Mouse (Mus musculus) kidney, adult 18-20 months (tissue): Measurements from ENCODE around the gene Lamb1.

ENCODE experiments used
- DNase-seq: peaks from one replicate; pipeline ENCODE4 v3.0.0; 2021

Gene Lamb1

DNA sequence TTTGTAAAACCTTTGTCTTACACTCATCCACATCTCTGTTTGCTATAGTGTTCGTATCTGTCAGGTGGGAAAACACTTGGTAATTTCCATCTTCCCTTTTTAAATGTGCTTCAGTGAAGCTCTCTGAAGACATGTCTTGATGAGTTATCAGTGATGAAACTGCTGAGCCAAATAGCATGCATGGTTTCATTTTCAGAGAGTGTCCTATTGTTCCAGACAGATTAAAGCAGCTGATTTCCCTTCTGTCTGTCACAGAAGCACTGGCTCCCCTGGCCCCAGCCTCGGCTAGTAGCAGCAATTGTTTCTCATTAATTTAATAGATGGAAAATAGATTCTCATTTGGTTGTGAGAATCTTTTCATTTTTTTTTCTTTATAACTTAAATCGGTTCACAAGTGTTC, 25.9 kb downstream of the Lamb1 start:
- DNase-seq: no peak

DNA sequence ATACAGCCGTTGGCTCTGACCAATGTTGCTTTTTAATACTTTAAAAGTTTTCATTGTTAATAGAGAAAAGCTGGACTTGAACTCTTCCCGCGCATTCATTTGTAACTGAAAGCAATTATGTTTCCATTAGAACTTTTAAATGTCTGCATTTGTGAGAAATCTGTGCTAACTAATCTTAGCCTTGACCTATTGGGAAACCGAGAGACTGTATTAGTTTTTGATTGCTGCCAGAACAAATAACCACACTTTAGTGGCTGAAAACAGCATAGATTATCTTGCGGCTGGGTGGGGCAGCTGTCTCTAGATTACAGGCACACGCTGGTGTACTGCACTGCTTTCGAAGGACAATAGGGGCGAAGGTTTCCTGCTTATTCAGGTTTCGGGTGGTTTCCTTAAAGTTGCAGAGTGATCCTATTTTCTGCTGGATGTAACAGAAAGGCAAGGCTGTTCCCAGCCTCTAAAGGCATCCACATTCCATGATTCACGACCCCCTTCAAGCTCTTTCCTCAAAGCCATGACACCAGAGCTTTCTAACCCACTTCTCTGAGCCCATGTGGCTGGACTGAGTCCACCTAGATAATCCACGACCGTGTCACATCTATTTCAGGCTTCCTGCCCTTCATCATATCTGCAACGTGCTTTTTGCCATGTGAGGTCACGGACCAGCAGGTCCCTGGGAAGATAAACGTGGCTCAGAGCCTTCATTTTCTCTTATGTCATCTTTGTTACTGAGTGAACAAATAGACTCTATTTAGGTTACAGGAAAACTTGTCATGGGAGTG, 28.5 kb downstream of the Lamb1 start:
- DNase-seq: no peak

DNA sequence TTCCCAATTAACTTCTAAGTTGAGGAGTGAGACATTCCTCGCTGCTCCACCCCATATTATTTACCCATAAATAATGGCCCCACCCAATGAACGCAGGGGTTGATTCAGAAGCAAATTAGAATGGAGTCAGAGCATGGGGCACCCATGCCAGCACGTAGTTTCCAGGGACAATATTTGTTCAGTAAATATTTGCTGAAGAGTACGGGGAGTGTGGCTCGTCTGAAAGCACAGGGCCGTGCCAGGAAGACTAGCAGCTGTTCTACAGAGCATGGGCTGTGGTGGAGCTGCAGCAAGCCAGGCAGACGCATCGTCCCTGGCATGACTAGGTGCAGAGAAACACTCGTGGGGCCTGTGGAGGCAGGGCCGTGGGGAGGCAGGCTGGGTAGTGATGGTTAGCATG, 29.5 kb downstream of the Lamb1 start:
- no peak for DNase-seq

DNA sequence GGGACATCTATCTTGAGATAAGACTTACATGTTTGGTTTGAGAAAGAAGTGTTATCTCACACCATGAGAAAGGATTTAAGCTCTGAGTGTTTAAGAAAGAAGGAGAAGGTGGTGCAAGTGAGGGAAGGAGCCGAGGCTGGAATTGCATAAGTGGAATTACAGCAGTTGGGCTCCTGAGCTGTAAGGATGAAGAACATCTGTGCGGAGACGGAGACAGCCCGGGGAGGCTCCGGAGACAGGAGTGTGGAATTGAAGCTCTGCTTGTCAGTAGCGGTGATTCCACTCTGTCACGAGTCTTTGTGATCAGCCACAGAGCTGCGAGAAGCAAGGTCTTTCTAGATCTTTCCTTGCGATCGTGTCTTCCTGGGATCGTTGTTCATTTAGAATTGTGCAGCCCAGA, 30.0 kb downstream of the Lamb1 start:
- DNase-seq: no peak

DNA sequence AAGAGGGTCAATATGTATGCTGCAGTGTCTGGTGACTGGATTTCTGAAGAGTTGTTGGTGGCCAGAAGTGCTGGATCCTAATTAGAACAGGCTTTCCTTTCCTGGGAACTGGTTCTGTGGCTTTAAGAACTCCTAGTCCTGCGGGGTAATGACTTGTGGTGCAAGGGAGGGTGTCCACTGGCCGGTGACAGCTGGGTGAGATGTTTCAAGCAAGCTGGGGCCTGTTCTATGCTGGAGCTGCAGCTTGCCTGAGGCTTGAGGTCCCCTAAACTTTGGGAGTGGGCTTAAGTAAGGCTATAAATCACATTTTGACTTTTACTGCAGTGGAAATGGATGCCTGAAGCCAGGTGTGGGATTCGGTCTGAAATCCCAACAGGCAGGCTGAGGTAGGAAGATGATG, 30.5 kb downstream of the Lamb1 start:
- DNase-seq: no peak

DNA sequence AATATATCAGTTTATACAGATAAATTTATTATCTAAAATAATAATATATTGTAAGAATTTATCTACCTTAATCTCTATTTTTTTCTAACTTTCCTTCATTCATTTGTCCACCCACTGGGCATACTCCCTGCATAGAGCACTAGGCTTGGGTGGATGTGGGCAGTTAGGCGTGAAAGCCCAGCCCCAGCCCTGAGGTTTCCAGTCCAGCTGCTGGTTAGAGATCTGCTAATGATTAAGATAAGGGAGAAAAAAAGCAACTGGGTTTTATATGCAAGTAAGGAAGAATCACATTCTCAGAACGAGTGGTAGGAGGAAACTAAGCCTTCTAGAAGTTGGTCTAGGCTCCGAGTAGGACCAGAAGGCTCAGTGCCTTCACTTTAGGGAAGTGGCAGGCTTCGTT, 31.1 kb downstream of the Lamb1 start:
- DNase-seq: no peak

DNA sequence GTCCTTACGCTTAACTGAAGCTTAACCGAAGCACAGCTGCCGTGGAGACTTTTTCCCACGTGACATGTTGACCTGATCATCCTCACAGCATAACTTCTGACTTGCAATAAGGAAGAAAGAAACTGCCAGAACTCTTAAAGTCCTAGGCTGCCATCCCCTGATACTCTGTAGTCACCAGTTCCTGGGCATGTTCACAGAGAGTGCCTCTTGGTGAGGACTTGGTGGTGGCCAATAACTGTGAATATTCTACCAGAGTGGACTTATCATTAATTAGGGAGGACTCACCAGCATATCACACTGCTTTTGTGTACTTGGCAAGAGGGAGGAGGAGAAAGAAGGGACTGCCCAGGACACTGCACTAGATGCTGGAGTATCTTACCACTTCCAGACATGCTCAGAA, 33.1 kb downstream of the Lamb1 start:
- no peak for DNase-seq

DNA sequence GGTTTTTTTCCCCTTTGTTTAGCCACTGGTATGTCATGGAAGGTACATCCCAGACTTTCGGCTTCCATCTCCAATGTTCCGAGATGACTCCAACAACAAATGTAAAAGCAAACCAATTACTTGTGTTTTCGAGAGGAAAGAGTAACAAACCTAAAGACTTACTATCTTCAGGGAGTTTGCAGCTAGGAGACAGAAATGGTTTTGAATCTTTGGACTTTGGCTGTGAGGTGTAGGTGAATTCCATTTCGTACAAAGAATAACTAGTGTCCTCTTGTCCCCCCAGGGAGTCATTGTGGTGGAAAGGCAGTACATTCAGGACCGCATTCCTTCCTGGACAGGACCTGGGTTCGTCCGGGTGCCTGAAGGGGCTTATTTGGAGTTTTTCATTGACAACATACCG, 33.5 kb downstream of the Lamb1 start:
- DNase-seq: no peak

DNA sequence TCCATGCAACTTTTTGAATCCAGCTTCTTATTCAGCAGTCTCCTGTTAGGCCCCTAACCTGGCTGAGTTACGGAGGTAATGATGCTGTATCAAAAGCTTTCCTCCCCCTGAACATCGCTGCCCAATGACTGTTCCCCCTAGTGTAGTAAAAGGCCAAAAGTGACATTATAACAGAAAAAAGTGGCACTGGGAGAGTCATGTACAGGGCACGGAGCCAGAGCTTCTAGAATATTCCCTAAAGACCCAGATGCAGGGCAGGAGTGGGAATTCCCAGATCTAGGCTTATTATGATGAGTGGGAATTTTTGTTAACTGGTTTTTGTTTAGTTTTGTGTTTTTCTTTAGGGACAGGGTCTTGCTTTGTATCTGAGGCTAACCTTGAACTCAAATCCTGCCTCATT, 34.1 kb downstream of the Lamb1 start:
- no peak for DNase-seq

DNA sequence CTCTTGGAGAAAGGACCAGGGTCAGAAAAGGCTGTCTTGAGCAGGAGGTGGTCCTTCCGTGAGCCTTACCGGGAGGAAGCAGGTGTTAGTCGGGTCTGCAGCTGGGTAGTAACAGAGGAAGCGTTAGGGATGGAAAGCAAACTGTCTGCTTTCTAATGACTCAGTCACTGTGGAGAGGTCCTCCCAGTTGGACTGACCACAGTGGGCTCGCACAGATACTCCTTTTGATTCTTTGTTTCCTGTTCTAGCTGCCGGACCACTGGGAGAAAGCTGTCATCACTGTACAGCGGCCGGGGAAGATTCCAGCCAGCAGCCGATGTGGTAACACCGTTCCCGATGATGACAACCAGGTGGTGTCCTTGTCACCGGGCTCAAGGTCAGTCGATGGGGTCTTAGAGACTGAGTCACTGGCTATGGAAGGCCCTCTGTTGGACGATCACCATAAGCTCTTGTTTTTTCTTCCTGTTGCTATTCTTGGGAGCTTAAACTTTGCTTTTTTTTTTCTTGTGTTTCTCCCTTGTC, 34.7 kb downstream of the Lamb1 start:
- DNase-seq: no peak

DNA sequence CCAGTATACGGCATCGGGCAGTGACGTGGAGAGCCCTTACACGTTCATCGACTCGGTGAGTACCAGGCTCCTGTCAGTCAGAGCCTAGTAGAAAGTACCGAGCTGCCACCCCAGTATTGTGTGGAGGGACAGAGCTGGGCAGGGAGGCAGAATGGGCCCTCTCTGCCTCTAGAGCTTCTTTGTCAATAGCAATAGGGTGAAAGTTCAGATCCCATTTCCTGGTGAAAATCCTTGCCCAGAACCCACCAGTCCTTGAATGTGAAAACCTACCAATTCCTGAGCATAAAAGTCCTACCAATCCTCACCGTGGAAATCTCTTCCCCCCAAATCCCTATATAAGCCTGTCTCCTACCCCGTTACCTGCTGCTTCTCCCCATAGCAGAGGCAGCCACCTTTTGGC, 35.2 kb downstream of the Lamb1 start:
- DNase-seq: no peak

DNA sequence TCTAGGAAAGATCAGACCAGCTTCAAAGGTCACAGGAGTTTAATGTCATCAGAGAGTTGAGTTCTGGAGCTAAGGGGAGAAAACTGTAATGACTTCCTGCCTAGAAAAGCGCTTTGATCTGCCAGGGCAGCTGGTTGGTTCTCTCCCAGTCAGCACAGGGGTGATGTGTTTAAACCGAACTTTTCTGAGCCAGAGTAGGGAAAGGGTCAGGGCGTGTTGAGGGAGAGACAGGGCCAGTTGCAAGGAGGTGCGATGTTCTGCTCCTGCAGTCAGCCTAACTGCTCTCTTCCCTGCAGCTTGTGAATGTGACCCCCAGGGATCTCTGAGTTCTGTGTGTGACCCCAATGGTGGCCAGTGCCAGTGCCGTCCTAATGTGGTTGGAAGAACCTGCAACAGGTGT, 37.2 kb downstream of the Lamb1 start:
- DNase-seq: no peak

DNA sequence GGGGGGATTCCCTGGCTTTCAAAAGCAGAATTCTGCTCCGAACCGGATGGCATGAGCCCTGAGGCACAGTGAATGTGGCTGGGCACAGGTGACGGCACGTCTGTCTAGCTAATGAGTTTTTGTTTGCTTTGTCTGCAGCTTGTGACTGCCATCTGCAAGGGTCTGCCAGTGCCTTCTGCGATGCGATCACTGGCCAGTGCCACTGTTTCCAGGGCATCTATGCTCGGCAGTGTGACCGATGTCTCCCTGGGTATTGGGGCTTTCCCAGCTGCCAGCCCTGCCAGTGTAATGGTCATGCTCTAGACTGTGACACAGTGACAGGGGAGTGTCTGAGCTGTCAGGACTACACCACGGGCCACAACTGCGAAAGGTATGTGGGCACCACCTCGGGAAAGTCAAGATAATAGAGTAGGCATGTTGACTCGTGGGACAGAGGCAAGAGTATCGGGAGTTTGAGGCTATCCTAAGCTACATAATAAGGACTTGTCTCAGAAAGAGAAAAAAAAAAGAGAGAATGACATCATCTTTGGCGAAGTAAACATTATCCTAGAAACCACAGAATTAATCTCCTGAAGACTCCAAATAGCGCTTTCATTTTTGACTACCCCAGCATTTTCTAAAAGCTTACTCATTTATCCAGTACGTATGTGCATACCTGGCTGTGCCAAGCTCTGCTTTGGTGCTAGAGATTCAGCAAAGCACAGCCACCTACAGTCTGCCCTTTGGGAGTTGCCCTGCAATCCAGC, 37.9 kb downstream of the Lamb1 start:
- DNase-seq: no peak

DNA sequence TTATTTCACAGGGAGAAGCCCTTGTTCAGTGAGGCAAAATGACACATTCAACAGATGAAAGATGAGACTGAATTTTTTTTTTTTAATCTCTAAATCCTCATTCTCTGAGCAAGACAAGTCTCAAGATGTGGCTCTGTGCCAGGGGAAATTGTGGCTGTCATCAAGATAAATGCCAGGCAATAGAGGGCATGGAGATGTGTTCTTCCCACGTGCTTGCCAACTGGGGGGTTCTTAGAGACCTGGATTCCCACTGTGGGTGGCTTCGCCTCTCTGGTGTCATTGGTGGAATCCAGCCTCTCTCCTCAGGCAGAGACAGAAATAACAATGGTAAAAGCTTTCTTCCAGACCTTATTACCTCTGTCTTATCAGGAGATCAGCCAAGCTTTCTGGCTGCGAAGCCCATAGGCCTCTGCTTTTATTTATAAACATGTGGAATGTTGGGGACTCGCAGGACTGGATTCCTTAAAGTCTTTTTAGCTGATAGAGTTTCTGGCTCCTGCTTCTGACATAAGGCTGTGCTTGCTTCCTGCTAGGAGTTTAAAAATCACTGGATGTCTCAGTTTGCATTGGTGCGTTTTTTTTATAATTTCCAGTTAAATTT, 41.1 kb downstream of the Lamb1 start:
- no peak for DNase-seq

DNA sequence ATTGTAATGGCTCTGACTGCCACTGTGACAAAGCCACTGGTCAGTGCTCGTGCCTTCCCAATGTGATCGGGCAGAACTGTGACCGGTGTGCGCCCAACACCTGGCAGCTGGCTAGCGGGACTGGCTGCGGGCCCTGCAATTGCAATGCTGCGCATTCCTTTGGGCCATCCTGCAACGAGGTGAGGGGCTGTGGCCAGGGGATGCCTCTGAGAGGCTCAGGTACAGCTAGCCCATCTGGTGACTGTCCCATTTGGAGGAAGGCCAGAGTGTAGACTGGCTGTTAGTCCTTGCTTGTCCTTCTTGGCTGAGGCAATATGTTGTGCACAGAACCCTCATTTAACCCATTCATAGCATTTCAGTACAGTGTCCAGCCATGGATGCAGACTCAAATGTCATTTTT, 42.0 kb downstream of the Lamb1 start:
- no peak for DNase-seq

DNA sequence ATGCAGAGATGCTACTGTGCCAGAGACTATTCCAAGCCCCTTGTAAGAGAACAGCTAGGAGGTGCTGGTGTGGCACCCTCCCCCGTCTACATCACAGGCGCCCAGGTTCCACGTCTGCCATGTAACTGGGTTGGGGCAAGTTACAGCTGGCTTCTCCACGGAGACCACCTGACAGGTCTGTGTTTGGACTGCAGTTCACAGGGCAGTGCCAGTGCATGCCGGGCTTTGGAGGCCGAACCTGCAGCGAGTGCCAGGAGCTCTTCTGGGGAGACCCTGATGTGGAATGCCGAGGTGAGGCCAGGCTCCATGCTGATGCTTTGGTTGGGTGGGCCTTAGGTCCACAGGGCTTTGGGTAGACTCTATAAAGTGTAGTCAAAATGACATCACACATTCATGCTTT, 42.7 kb downstream of the Lamb1 start:
- DNase-seq: no peak

DNA sequence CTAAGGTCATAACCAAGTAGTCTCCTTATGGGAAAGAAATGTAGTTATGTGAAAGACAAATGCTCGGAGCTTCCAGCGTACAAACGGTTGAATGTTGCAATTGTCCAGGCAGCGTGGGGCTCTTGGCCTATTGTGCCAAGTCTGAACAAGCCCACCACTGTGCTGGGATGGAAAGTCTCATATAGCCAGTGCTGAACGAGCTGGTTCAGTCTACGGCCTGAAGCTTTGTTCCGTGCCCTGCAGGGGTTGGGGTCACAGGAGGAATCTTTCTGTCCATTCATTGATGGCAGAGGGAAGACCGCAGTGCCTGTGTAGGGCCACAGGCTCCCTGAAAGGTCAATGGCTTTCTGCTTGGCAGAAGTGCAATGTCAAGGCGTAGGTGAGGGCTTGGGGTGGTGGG, 45.7 kb downstream of the Lamb1 start:
- DNase-seq: no peak

DNA sequence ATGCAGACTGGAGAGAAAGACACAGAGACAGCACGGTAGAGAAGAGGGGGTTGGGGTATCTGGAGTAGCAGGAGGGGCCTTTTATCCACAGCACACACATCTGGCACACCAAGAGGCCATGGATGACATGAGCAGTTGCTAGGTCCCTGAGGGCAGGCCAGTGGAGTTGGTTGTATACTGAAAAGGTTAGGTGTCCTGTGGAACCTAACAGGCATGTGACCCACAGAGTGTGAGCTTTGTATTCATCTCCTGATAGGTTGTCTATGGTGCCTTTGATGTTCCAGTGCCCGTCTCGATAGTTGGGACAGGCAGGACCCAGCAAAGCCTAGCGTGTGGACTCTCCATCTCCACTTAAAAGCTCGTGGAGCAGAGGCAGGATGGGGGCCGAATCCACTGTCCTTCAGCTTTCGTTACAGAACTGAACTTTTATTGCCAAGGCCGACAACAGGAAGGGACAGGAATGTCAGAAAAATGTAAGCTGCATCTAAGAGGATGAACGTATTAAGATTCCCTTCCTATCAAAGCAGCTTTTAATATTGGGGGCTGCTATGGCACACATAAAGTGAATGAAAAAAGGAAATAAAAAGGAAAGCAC, 46.7 kb downstream of the Lamb1 start:
- DNase-seq: no peak

DNA sequence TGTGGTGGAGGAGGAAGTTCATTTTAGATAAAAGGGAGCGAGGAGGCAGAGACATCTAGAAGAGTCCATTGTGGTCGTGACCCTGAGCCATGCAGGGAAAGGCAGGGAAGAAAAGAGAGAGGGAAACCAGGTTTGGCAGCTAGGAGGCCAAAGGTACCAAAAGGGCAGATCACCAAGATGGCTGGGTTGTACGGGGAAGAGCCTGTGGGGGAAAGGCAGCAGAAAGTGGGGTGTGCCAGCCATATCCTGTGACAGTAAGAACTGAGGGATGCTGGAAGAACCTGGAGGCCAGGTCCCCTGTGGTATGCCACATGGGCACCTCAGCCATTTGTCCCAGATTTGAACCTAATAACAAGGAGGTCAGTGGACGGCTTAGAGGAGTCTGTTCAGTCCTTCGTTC, 47.2 kb downstream of the Lamb1 start:
- DNase-seq: no peak

DNA sequence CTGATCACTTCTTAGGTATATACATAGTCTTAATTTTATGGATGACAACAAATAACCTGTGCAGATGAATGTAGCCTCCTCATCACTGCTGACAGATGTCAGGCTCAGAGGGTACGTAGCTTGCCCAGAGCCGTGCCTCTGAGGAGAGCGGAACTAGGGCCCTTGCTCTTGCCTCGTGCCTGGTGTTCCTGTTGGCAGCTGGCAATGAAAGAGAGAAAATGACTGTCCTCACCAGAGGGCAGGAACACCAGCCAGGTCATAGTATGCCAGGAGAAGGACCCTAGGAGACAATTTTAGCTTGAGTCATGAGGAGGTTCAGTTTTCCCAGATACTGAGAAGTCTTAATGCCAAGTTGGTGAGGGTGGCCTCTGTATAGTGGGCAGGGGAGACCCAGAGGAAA, 48.1 kb downstream of the Lamb1 start:
- no peak for DNase-seq

DNA sequence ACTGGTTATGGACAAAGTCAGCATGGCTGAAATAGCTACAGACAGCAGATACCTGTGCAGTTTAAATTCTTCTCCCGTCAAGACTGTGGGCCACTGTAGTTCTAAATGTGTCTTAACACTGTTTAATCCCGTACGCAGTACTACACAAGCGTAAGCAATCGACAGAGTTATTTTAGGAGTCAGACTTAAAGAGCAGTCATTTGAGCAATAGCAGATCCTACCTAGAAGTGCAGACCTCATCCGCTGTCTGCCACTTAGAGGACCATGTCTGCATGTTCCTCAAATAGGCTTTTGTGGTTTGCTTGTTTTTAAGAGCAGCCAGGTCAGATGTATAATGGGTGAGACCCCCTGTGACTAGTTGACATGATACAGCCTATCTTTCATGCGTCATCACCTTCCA, 49.3 kb downstream of the Lamb1 start:
- DNase-seq: no peak

DNA sequence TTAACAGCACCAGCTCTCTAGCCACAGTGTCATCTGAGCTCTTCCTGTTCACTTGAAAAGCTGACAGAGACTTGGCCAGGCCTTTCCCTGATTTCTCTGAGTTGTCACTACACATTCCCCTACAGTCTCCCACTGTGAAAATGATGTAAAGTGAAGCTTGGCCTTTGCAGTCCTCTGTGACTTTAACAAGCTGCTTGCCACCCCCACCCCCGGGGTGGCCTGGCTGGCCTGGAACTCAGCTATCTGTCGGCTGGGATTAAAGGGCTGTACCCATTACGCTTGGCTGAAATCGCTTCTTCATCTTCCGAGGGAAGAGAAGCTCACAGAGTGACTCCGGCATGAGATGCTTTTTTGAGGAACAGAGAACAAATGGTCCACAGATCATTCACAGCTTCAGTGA, 50.9 kb downstream of the Lamb1 start:
- no peak for DNase-seq

DNA sequence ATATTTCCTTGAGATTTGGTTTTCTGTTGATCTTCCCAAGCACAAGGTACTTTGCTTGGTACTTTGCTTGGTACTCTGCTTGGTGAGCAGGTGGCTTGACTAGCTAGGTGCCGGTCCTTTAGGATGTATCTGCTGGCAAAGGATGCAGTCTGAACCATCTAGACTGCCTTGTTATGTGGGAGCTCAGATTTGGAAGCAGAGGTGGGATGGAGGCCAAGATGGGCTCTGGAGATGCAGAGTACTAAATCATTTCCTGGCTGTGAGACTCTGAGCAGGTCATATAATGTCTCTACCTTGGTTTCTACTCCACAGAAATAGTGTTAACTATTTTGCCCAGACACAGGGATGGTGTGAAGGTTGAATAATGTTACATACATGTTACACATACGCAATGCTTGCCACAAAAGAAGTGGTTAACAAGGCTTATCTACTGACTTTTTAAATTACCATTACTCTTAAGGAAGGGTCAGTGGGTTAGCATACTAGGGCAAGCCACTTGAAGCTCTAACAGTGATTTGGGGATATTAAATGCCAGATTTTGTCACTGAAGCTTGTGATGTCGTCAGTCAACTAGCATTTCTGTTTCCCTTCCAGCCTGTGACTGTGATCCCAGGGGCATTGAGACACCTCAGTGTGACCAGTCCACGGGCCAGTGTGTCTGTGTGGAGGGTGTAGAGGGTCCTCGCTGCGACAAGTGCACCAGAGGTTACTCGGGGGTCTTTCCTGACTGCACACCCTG, 52.8 kb downstream of the Lamb1 start:
- no peak for DNase-seq
